Mouse (Mus musculus): Measurements from ENCODE around the gene Nsd1.

The Nsd1 gene

GRCm38 (mm10) chr13:55252820-55253219, 43.2 kb downstream of the Nsd1 start:
- in situ Hi-C loops (cut with MboI, MseI): no loop called here

- in situ Hi-C loops (cut with MboI, MseI): no loop called here
These were observed 45.6 kb downstream of the Nsd1 start for GRCm38 (mm10) chr13:55255052-55255652.

- in situ Hi-C loops (cut with MboI, MseI): no loop called here
These were observed 49.1 kb downstream of the Nsd1 start for GRCm38 (mm10) chr13:55258651-55259050.

GRCm38 (mm10) chr13:55261521-55261920, 51.9 kb downstream of the Nsd1 start:
- in situ Hi-C loops (cut with MboI, MseI): no loop called here

- in situ Hi-C loops (cut with MboI, MseI): no loop called here
These were observed 52.5 kb downstream of the Nsd1 start for GRCm38 (mm10) chr13:55262096-55262495.

- in situ Hi-C loops (cut with MboI, MseI): no loop called here
These were observed 67.6 kb downstream of the Nsd1 start for GRCm38 (mm10) chr13:55277203-55277602.

GRCm38 (mm10) chr13:55277646-55278045, 68.1 kb downstream of the Nsd1 start:
- in situ Hi-C loops (cut with MboI, MseI): no loop called here

GRCm38 (mm10) chr13:55288854-55289253, 79.3 kb downstream of the Nsd1 start:
- in situ Hi-C loops (cut with MboI, MseI): no loop called here

GRCm38 (mm10) chr13:55296760-55297159, 87.2 kb downstream of the Nsd1 start:
- in situ Hi-C loops (cut with MboI, MseI): loop anchor here in 1 of 2 experiments (5.0 kb wide), 1 partner anchor 54 kb away; no protein-coding TSS in a partner anchor

GRCm38 (mm10) chr13:55300913-55301312, 91.3 kb downstream of the Nsd1 start:
- in situ Hi-C loops (cut with MboI, MseI): no loop called here

GRCm38 (mm10) chr13:55312028-55312630, 102.5 kb downstream of the Nsd1 start:
- in situ Hi-C loops (cut with MboI, MseI): no loop called here

GRCm38 (mm10) chr13:55313051-55313450, 103.5 kb downstream of the Nsd1 start:
- in situ Hi-C loops (cut with MboI, MseI): no loop called here

GRCm38 (mm10) chr13:55314891-55315412, 105.4 kb downstream of the Nsd1 start:
- in situ Hi-C loops (cut with MboI, MseI): no loop called here

- in situ Hi-C loops (cut with MboI, MseI): no loop called here
These were observed 108.8 kb downstream of the Nsd1 start for GRCm38 (mm10) chr13:55318351-55318750.

GRCm38 (mm10) chr13:55319931-55320533, 110.5 kb downstream of the Nsd1 start, which contains the start of gene Prelid1:
TSS of gene Prelid1 (plus strand) at chr13:55320500.
- in situ Hi-C loops (cut with MboI, MseI): no loop called here

- in situ Hi-C loops (cut with MboI, MseI): no loop called here
These were observed 112.0 kb downstream of the Nsd1 start, which contains the start of gene Rab24 for GRCm38 (mm10) chr13:55321434-55322129. TSS of gene Rab24 (minus strand) at chr13:55321946.

GRCm38 (mm10) chr13:55322130-55322825, 112.7 kb downstream of the Nsd1 start:
- in situ Hi-C loops (cut with MboI, MseI): no loop called here

- in situ Hi-C loops (cut with MboI, MseI): no loop called here
These were observed 116.0 kb downstream of the Nsd1 start for GRCm38 (mm10) chr13:55325596-55325995.

GRCm38 (mm10) chr13:55327169-55327568, 117.6 kb downstream of the Nsd1 start:
- in situ Hi-C loops (cut with MboI, MseI): no loop called here

- in situ Hi-C loops (cut with MboI, MseI): no loop called here
These were observed 118.1 kb downstream of the Nsd1 start for GRCm38 (mm10) chr13:55327633-55328032.

GRCm38 (mm10) chr13:55328171-55328570, 118.6 kb downstream of the Nsd1 start:
- in situ Hi-C loops (cut with MboI, MseI): no loop called here
